Mouse (Mus musculus): Measurements from ENCODE around the gene Gna15. TPM values are rescaled to one million over a fixed set of nuclear protein-coding genes. Genes with fewer than 3 reads are reported as not detected.

Gene Gna15
- total and polyA plus RNA-seq, 2 experiments from 2014 or later, result 1.3 to 1.6 TPM

DNA sequence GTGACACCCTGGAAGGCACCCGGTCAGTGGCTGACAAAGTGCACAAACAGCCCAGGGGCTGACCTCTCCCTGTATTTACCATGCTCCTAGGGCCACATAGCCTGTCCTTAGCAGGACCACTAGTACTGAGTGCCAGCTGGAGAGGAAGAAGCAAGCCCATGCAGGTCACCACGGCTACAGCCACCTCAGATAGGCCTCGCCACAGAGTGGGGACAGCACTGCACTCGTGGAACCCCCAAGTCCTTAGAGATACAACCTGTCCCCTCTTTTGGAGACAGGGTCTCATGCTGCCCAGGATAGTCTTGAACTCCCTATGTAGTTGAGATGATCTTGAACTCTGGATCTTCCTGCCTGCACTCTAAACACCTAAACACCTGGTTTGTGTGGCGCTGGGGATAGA is 17.3 kb upstream of the Gna15 start:
- H3K9me3 ChIP-seq (ENCODE audit: low read length), result no peaks in the 10 kb centered on the region
- no peak overlapping the region for H3K27ac ChIP-seq (ENCODE audit: low read depth, low read length)
- TF ChIP-seq CTCF (IDR thresholded peaks at IDR 0.05; ENCODE audit: low read depth), result no peak
- no peak overlapping the region for H3K4me3 ChIP-seq (ENCODE audit: low read depth, low read length)
- WGBS, result 92% methylated on average over 5 of the region's 5 CpGs
- no peak overlapping the region for H3K9ac ChIP-seq
- H3K4me1 ChIP-seq (ENCODE audit: insufficient read depth), result peaks cover 17% of the 10 kb centered on the region
- H3K27me3 ChIP-seq (ENCODE audit: insufficient read depth, low read length), result no peaks in the 10 kb centered on the region
- no peak for ATAC-seq
- H3K4me2 ChIP-seq (ENCODE audit: low read depth), result no peak overlapping the region
- DNase-seq, result no peak
- no peaks in the 10 kb centered on the region for H3K36me3 ChIP-seq (ENCODE audit: insufficient read depth)

GRCm38 (mm10) chr10:81538321-81539048 is 14.5 kb upstream of the Gna15 start:
- no peak for TF ChIP-seq CTCF (IDR thresholded peaks at IDR 0.05; ENCODE audit: low read depth)
- Histone ChIP-seq H3K36me3 (ENCODE audit: insufficient read depth) (no peaks in the 10 kb centered on the region; the same call in 1 of the 2 replicates), H3K4me2 (ENCODE audit: low read depth) (no peak overlapping the region), H3K27ac (ENCODE audit: low read depth, low read length) (no peak overlapping the region), H3K27me3 (ENCODE audit: insufficient read depth, low read length) (no peaks in the 10 kb centered on the region), H3K4me1 (ENCODE audit: insufficient read depth) (peaks cover 7% of the 10 kb centered on the region; the same call in 1 of the 2 replicates), H3K9ac (no peak overlapping the region), H3K4me3 (ENCODE audit: low read depth, low read length) (no peak overlapping the region), H3K9me3 (ENCODE audit: low read length) (no peaks in the 10 kb centered on the region)
- DNase-seq (no peak), ATAC-seq (no peak)
- WGBS, result 91% methylated on average over 3 of the region's 3 CpGs

GRCm38 (mm10) chr10:81537429-81537828 is 13.4 kb upstream of the Gna15 start:
- no peak for TF ChIP-seq CTCF (IDR thresholded peaks at IDR 0.05; ENCODE audit: low read depth)
- no peak for ATAC-seq
- no peaks in the 10 kb centered on the region for H3K27me3 ChIP-seq (ENCODE audit: insufficient read depth, low read length)
- no peak overlapping the region for H3K4me2 ChIP-seq (ENCODE audit: low read depth)
- 94% methylated on average over 2 of the region's 2 CpGs for WGBS
- H3K9me3 ChIP-seq (ENCODE audit: low read length), result no peaks in the 10 kb centered on the region
- H3K36me3 ChIP-seq (ENCODE audit: insufficient read depth), result peaks cover 10% of the 10 kb centered on the region
- DNase-seq, result no peak
- H3K4me1 ChIP-seq (ENCODE audit: insufficient read depth), result no peaks in the 10 kb centered on the region
- H3K27ac ChIP-seq (ENCODE audit: low read depth, low read length), result no peak overlapping the region
- H3K9ac ChIP-seq, result no peak overlapping the region
- H3K4me3 ChIP-seq (ENCODE audit: low read depth, low read length), result no peak overlapping the region

DNA sequence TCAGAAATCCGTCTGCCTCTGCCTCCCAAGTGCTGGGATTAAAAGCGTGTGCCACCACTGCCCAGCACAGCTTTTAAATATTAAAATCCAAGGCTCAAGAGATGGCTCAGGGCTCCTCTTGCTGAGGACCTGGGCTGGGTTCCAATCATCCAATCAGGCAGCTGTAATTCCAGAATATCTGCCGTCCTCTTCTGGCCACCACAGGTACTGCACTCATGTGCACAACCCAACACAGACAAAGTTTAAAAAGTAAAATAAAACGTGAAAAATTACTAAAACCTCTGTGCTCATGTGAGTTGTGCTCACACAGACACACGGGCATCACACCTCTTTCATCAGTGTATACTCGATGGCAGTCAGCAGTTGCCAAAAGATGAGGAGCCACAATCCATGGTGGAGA is 12.7 kb upstream of the Gna15 start:
- TF ChIP-seq CTCF (IDR thresholded peaks at IDR 0.05; ENCODE audit: low read depth), result peak; percentile 57
- Histone ChIP-seq H3K27ac (ENCODE audit: low read depth, low read length) (no peak overlapping the region), H3K9ac (no peak overlapping the region), H3K4me3 (ENCODE audit: low read depth, low read length) (no peak overlapping the region), H3K4me1 (ENCODE audit: insufficient read depth) (no peaks in the 10 kb centered on the region), H3K4me2 (ENCODE audit: low read depth) (no peak overlapping the region), H3K36me3 (ENCODE audit: insufficient read depth) (peaks cover 14% of the 10 kb centered on the region), H3K9me3 (ENCODE audit: low read length) (no peaks in the 10 kb centered on the region), H3K27me3 (ENCODE audit: insufficient read depth, low read length) (no peaks in the 10 kb centered on the region)
- ATAC-seq (no peak), DNase-seq (no peak)
- WGBS, result 84% methylated on average over 6 of the region's 6 CpGs

GRCm38 (mm10) chr10:81534826-81535225 is 10.8 kb upstream of the Gna15 start:
- Histone ChIP-seq H3K27ac (ENCODE audit: low read depth, low read length) (no peak overlapping the region), H3K36me3 (ENCODE audit: insufficient read depth) (peaks cover 25% of the 10 kb centered on the region), H3K9me3 (ENCODE audit: low read length) (no peaks in the 10 kb centered on the region), H3K4me3 (ENCODE audit: low read depth, low read length) (no peak overlapping the region), H3K4me1 (ENCODE audit: insufficient read depth) (no peaks in the 10 kb centered on the region), H3K4me2 (ENCODE audit: low read depth) (no peak overlapping the region), H3K27me3 (ENCODE audit: insufficient read depth, low read length) (no peaks in the 10 kb centered on the region), H3K9ac (no peak overlapping the region)
- 73% methylated on average over 16 of the region's 16 CpGs for WGBS
- TF ChIP-seq CTCF (IDR thresholded peaks at IDR 0.05; ENCODE audit: low read depth), result no peak
- ATAC-seq (no peak), DNase-seq (no peak)

GRCm38 (mm10) chr10:81526779-81527178 is 2.8 kb upstream of the Gna15 start:
- Histone ChIP-seq H3K4me3 (ENCODE audit: low read depth, low read length) (no peak overlapping the region), H3K27me3 (ENCODE audit: insufficient read depth, low read length) (no peaks in the 10 kb centered on the region), H3K4me1 (ENCODE audit: insufficient read depth) (no peaks in the 10 kb centered on the region), H3K9me3 (ENCODE audit: low read length) (no peaks in the 10 kb centered on the region), H3K27ac (ENCODE audit: low read depth, low read length) (no peak overlapping the region), H3K36me3 (ENCODE audit: insufficient read depth) (peaks cover 33% of the 10 kb centered on the region), H3K4me2 (ENCODE audit: low read depth) (no peak overlapping the region), H3K9ac (no peak overlapping the region)
- ATAC-seq (no peak), DNase-seq (peak; percentile 63)
- 14% methylated on average over 14 of the region's 14 CpGs for WGBS
- TF ChIP-seq CTCF (IDR thresholded peaks at IDR 0.05; ENCODE audit: low read depth), result peak; percentile 83

GRCm38 (mm10) chr10:81525017-81525694 is 1.1 kb upstream of the Gna15 start:
- no peak for TF ChIP-seq CTCF (IDR thresholded peaks at IDR 0.05; ENCODE audit: low read depth)
- no peaks in the 10 kb centered on the region for H3K27me3 ChIP-seq (ENCODE audit: insufficient read depth, low read length)
- H3K27ac ChIP-seq (ENCODE audit: low read depth, low read length), result no peak overlapping the region
- ATAC-seq (no peak), DNase-seq (no peak)
- WGBS, result 75% methylated on average over 12 of the region's 13 CpGs
- H3K9me3 ChIP-seq (ENCODE audit: low read length), result no peaks in the 10 kb centered on the region
- no peak overlapping the region for H3K9ac ChIP-seq
- H3K4me2 ChIP-seq (ENCODE audit: low read depth), result no peak overlapping the region
- H3K4me3 ChIP-seq (ENCODE audit: low read depth, low read length), result no peak overlapping the region
- H3K36me3 ChIP-seq (ENCODE audit: insufficient read depth), result peaks cover 25% of the 10 kb centered on the region
- no peaks in the 10 kb centered on the region for H3K4me1 ChIP-seq (ENCODE audit: insufficient read depth)

All from forebrain, postnatal 0 days (tissue).